Mouse (Mus musculus) inflammation-experienced regulatory T-cells, adult 6 months (primary cell): ENCODE measurements around the gene Nubp2. TPM values are rescaled to one million over a fixed set of nuclear protein-coding genes. Genes with fewer than 3 reads are reported as not detected.

Experiments
- ATAC-seq: one replicate; pipeline ENCODE4 v1.8.0; 2017
- polyA plus RNA-seq, 3 experiments: library from polyadenylated mRNA; unstranded; fragments of 100-300 nt; shearing (Covaris generic); gene quantifications; one replicate each; pipeline ENCODE4 v1.2.1; 2017

Gene Nubp2
- polyA plus RNA-seq, 3 experiments from 2014 or later, result 75.5 to 104 (median 88.6) TPM

DNA sequence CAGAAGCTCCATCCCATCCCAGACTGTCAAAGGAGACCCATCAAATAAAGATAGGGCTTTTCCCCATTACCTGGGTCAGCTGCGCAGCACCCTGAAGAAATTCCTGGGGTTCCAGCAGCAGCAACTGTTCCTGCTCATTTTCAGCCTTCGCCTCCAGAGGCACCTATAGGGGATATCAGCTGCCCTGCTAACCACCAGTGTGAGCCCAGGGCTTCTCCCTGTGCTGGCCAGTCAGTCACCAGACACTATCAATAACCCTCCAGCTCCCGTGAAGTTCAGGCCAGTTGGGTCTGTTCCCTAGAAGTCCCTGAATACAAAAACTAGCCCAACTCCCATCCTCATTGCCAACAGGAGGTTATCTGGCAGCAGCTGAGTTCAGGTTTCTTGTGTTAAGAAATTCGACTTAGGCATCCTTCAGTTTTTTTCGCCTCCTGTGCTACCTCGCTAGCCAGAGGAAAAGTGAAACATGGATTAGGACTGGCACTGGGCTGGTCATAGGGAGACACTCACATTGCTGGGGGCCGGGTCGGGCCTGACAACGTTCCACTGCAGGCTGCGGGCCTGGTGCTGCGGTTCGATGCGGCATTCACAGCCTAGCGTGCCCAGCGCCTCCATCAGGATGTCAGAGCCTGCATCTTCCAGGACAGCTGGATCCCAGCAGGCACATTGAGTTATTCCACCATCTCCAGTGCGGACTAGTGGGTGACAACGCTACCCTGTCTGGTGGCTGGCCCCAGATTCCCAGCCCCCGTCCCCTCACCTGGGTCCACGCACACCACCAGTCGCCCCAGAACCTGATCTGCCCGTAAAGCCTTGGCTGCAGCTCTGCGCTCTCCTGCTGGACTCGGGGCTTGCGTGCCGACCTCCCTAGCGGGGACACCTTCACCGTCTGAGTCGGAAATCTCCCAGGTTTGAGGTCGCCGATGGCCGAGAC is 8.2 kb upstream of the Nubp2 start:
- no peak for ATAC-seq

DNA sequence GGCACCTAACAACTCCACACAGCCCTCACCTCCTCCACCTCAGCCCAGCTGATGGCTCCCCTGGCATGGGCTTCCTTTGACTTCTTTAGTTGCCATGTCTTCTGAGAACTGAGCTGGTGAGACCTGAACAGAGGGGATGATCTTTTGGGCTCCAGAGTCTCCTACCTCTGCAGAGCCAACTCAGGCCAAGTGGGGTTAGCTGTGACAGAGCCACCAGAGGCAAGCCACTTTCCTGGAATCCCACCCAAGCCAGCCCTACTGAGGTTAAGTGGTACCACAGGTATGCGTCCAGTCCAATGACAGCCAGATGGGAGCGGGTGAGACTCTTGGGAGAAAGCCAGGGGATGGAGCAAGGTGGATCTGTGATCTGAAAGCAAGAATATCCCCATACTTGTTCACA is 7.1 kb upstream of the Nubp2 start:
- no peak for ATAC-seq

DNA sequence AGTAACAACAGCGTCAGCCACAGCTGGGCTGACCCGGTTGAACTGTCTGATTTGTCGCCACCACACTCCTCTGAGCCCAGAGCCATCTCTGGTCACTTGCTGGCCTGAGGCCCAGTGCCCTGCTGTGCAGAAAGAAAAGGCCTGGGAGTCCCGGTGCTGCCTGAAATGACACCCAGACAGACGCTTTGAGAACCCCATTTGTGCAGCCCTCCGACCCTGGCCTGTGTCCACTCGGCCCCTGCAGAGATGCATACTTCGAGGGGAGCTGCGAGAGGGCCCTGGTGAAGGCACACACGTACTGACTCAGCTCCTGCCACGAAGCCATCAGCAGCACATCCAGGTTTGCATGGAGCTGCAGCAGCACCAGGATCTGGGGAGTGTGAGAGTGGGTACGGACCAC is 6.6 kb upstream of the Nubp2 start:
- ATAC-seq, result no peak

DNA sequence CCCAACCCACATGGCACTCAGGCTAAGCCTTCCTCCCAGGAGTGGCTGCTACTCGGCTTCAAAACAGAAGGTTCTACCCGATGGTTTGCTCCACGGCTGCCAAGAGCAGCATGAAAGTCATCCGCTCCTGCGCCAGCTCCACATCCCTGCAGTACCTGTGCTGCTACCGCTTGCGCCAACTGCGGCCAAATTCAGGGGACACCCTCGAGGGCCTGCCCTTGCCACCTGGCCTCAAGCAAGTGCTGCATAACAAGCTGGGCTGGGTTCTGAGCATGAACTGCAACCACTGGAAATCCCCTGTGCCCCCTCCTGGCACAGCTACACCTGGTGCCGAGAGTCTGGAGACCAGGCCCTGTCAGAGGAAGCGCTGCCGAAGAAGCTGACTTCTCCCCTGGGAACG is 5.2 kb upstream of the Nubp2 start:
- no peak for ATAC-seq

DNA sequence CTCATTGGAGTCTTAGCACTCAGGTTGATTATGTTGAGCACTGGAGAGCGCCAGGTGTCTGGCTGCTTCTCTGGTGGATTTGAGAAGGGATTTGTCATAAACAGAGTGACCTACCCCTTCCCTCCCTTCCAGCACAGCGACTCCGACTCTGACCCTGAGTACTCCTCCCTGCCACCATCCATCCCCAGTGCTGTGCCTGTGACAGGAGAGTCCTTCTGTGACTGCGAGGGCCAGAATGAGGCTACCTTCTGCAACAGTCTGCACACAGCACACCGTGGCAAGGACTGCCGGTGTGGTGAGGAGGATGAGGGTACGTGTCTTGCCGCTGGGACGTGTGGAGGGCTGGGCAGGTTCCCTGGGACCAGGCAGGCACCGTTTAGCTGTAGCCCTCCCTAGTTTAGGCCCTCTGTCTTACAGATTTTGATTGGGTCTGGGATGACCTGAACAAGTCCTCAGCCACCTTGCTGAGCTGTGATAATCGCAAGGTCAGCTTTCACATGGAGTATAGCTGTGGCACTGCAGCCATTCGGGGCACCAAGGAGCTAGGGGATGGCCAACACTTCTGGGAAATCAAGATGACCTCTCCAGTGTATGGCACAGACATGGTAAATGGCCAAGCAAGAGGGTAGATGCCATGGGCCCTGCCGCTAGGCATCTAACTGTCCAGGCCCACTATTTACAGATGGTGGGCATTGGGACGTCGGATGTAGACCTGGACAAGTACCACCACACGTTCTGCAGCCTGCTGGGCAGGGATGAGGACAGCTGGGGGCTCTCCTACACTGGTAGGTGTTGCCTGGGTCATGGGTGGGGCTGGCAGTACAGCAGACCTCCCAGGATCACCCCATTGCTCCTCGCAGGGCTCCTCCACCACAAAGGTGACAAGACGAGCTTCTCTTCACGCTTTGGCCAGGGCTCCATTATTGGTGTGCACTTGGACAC is 4.3 kb upstream of the Nubp2 start:
- ATAC-seq, result no peak

DNA sequence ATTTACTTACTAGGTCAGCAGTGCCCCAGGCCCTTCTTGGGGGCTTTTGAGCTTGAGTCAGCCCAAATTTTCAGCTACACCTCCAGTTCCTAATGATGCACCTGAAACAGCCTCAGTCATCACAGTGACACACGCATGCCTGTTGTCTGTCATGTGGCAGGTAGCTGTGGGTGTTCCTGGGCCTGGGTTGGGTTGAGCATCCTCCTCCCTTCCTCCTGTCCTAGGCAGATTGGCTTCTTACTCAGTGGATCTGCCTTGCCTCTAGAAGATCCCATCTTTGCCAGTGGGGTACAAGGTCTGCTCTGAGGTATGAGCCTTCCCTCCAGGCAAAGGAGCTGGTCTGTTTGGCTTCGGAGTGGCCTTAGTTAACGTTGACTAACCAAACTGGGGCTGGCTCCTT is 2.7 kb upstream of the Nubp2 start:
- ATAC-seq, result no peak

DNA sequence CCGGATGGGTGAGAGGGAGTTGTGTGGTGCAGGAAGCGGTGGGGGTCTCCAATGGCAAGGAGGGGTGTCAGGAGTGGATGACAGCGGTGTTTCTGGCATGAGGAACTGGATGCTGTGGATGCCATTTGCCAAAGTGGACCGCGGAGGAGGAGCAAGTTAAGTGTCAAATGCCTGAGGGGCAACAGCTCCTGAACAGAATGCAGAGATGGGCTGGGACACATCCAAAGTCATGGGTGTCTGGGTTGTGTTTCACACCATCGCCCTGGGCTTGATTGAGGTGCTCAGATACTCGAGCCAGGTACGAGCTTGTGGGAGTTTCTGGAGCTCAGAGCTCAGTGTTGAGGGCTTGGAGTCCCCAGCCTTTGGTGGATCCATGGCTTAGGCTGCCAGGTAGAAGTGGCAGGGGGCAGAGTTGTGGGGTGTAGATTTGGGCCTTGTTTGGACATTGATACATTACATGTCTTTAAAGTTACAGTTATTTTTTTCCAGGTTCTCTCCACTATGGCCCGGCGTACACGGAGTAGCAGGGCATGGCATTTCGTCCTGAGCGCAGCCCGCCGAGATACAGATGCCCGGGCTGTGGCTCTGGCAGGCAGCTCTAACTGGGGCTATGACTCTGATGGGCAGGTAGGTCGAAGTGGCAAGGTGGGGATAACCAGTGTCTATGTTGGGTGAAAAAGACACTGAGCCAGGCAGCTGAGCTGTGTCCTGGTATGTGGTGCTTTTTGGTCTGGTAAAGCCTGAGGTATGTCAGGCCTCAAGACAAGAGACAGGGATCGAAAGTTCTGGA is 1.3 kb upstream of the Nubp2 start:
- ATAC-seq, result peak; percentile 25

DNA sequence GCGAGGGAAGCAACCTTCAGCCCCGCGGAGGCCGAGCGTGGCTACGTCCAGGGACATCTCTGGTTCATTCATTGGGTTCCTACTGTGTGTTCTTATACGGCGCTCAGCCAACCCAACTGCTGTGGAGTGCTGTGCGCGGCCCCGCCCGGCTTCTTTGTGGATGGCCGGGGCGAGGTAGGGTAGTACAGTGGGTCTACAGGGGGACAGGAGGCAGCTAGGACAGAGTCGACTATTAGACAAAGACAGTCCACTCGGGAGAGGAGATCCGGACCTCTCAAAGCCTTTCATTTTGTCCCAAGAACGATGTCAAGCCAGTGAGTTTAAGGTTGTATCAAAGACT is 753 bp upstream of the Nubp2 start:
- ATAC-seq, result peak; percentile 7

DNA sequence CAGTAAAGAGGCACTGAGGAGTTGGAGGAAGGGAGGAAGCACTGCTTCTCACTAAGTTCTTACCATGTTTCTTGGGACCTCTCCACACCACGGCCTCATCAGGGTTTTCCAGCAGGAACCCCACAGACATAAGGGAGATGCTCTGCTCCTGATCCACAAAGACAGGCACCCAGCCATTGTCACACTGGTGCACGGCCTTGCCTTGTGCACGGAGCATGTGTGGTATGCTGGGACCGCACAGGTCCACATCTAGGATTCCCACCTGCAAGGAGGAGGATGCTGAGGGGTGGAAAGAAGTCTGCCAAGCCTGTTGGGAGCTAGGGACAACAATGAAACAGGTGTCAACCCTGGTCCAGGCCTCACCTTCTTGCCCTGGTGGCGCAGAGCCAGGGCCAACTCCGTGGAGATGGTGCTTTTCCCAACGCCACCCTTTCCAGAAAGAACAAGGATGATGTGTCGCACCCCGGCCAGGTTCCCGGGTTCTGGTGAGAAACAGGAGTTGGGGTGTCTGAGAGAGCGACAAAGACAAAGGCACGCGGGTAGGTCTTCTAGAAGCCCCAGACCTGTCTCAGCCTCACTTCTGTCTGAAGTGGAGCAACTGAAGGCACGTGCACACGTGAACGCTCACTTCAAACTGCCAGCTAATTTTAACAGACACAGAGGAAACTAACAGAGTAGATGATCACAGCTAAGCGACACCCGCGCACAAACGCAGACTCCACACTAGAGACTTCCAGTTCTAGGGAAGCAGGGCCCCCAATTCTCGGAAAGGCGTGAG is 604 bp downstream of the Nubp2 start:
- ATAC-seq, result no peak

DNA sequence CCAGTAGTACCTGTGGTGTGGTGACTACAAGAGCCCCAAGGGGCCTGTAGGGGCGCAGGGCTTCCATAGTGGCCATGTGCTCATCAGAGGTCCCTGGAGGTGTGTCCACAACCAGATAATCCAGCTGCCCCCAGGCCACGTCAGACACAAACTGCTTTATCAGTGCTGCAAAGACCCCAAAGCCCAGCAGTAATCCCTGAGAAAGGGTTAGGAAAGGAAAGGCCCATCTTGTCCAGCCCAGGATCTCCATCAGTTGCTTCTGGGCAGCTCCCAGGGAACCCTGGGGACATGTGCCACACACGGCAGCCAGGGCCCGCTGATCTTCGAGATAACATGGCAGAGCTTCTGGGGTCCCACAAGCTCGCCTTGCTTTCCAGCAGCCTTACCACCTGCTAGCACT is 1.8 kb downstream of the Nubp2 start:
- no peak for ATAC-seq

DNA sequence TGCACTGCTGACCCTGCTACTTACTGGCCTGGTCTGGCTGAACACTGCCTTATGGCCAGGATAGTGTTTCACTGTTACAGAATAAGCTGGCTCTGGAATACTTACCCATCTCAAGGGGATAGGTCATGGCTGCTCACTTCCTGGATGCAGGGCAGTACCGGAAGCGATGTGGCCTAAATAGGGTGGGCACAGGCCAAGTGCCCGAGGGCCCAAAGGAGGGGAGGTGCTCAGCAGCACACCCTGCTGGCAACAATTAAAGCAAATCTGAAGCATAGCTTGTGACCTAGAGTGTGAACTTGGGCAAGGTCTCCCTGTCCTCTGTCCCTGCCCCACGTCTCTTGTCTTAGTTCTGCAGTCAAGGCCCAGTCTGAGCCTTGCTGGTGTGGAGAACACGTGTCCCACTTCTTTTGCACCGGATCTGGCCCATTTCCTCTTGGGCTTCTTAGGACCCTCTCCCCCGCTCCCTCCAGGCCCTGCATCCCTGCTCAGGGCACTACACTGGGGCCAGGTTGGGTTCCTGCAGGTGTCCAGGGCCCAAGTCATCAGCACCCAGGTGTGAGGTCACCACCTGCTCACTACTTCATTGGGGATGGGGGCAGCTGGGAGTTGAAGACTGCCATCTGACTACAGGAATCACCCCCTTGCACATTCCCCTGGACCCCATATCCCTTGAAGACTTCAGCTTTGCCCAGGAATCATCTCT is 4.3 kb downstream of the Nubp2 start:
- ATAC-seq, result no peak

DNA sequence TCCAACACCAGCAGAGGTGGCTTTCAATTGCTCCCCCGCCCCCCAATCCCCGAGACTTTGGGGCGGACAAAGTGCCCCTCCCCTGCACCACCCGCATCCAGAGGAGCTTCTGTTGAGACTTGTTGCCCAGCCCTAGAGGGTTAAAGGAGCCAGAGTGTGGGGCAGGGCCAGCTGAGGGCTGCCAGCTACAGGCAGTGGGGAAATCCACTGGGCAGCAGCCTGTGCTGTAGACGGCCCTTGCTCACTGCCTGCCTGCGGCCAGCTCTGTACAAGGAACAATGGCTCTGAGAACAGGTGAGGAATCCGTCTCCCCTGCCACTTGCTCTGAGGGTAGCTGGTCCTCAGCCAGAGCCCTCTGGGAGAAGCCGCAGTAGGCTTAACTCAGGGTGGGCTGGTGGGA is 7.6 kb downstream of the Nubp2 start:
- ATAC-seq, result no peak

DNA sequence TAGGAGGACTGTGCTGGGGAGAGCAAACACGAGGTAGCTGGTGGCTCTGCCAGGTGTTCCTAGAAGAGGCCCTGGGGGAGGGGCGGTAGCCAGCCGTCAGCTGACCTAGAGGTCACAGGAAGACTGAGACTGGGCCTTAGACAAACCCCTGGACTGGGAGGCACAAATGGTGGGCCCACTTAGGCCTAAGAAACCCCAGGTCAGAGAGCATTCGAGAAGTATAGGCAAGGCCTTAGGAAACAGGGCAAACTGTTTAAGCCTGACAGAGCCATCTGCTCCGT is 8.1 kb downstream of the Nubp2 start:
- ATAC-seq, result no peak

DNA sequence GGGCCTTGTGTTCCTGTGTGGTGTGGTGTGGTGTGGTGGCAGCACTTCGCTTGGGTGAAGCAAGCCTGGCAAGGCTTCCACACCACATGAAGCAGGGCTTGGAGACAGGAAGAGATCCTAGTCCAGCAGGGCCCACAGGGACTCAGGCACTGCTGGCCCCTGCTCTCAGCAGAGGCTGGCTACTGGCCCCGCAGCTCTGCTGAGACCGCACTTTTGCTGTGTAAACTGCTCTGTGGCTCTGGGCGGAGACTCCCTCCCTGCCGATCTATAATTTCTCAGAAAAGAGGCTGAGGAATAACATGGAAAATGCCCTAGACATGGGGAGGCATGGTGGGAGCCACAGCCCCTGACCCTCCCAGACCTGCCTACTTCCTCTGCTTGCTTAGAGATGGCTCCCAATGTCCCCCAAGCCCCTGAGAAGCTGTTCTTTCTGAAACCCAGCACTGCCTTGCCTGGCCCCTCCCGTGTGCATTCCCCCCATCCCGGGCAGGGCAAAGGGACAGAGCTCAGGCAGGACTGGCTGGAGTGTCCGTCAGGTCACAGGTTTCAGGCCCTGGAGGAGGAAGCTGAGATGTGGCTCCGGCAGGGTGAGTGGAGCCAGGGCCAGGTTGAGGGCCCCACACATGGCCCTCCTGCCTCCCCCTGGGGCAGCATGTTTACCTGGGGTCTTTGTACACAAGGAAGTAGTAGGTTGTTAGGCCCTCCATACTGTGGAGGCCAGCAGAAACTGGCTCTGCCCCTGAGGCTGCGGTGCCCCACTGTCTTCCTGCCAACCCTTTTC is 8.6 kb downstream of the Nubp2 start:
- ATAC-seq, result no peak

DNA sequence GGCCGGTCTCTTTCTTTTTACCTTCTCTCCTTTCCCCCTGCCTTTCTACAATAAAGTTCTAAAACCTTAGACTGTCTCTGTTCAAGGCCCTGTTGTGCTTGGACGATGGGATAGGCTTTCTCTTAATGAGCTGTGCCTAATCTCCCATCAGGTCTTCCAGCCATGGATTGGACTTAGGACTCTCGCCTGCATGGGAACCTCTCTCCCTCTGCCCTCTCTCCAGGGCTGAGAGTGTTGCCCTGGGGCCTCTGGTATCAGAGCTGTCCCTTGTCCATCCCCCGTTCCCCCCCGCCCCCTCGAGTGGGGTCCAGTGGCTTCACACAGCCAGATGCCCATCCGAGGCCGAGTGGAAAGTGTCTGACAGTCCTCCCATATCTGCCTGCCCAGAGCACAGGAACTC is 11.2 kb downstream of the Nubp2 start:
- no peak for ATAC-seq

DNA sequence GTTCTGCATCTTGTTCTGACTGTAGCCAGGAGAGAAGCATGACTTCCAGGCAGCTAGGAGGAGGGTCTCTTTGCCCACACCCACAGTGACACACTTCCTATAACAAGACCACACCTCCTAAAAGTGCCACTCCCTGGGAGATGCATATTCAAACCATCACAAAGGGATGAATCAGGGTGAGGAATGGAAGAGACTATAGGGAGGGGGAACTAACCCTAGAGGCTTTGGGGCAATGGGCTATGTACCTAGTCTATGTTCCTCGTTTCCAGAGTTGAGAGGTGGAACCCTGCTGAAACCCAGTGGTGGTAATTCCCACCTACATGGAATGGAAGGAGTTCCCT is 11.8 kb downstream of the Nubp2 start:
- no peak for ATAC-seq

DNA sequence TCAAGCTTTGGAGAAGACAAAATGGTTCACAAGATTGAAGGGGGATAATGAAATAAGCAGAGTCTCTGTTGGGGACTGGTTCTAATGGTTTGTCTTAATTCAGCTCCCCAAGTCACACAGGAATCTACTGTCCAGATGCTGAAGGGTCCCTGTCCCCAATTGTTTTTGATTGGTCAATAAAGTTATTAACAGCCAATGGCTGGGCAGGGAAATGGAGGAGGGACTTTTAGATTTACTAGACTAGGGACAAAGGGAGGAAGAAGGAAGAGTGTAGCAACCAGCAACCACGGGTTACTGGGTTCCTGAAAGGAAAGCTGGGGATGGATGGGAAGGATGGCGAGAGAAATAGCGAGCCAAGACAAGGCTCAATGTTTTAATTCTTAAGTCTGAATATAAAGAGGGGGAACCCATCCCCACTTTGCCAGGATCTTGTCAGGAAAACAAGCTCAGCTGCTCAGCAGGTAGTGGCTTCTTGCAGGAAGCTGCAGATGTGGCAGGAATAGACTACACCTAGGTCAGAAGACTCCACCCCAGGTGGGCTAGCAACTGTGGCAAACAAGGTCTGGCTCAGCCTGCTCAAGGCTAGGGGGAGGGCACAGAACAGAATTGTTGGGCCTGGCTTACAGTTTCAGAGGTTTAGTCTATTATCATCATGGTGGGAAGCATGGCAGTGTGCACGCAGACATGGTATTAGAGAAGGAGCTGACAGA is 12.3 kb downstream of the Nubp2 start:
- no peak for ATAC-seq

DNA sequence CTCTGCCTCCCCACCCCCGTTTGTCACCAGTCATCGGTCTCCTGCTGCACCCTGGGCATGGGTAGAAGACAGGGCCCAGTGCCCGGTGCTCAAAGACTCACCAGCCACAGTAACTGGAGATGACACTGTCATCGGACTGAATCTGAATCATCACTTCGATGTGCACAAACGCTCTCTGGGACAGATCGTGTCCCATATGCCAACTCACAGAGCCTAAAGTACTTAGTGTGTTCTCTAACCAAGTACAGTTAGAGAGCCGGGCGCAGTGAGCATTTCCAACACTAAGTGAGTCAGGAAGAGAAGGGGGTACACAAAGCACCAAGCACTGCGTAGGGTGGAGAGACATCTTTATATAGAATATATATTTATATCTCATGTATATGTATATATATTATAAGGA is 18.2 kb downstream of the Nubp2 start:
- ATAC-seq, result no peak

DNA sequence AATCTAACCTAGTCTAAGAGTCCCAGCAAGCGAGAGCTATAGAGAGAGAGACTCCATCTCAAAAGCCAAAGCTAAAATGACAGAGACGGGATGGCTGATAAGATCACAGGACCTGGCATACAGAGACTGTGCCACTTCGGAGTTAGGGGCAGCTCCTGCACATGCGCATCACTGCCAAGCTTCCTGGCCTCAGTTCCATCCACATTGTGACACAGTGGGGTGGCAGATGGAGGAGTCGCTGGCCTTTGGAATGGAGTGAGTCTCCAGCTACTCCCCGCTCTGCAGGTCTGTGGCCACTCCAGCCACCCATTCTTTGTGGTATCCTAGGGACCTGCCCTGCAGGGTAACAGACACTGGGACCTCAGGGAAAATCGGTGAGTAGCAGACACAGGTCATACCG is 20.4 kb downstream of the Nubp2 start, which contains the start of gene Igfals:
TSS of gene Igfals (plus strand) at position 222 of the 400 bp plus-strand sequence.
- no peak for ATAC-seq

DNA sequence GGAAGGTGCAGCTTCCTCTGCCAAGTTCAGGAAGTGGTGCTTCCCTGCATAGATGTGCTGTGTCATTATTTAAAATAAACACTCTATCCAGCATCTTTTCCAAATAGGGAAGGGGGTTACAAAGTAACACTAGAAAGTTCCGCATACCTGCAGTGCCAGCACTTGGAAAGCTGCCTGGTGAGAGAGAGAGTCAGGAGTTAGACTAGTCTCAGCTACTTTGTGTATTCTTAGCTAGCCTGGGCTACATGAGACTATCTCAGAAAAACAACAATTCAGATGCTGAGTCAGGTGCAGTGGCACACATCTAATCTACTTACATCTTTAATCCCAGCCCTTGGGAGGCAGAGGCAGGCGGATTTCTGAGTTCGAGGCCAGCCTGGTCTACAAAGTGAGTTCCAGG is 24.4 kb downstream of the Nubp2 start:
- ATAC-seq, result no peak
